Mouse (Mus musculus) lung, postnatal 0 days (tissue): Measurements from ENCODE around the gene Tarbp1.
A peak's percentile ranks its signal among the peaks of the same experiment; 100 is the strongest.

Experiments
- CTCF ChIP-seq: IDR thresholded peaks from 2 replicates; pipeline ENCODE4 v1.5.1; 2016; ENCODE audit warnings: antibody characterized with exemption, mild to moderate bottlenecking
- EP300 ChIP-seq: IDR thresholded peaks from 2 replicates; pipeline ENCODE4 v1.6.1; 2016; ENCODE audit warnings: antibody characterized with exemption, mild to moderate bottlenecking, control low read depth

- TF ChIP-seq CTCF, result no peak
- 0 out of 2 replicates have a peak, but pooled peaks have one; percentile 21 for TF ChIP-seq EP300
Observed at GRCm38 (mm10) chr8:126391541-126391940, 83.3 kb downstream of the Tarbp1 start.
